Mouse (Mus musculus) midbrain, embryonic 15.5 days (tissue): ENCODE measurements around the gene Slc6a19. TPM values are rescaled to one million over a fixed set of nuclear protein-coding genes. Genes with fewer than 3 reads are reported as not detected.

Experiments
- ATAC-seq: fragments of 200-750 bp; cut with Nextera tagmentation; replicated peaks from 2 replicates; pipeline ENCODE4 v1.8.0; 2017; ENCODE audit warnings: moderate TSS enrichment
- H3K27ac ChIP-seq: fragments of 300-500 bp; sonication (generic); 2 replicates; pipeline ENCODE4 v1.5.1; 2015; ENCODE audit warnings: mild to moderate bottlenecking, inconsistent platforms
- H3K27me3 ChIP-seq: fragments of 300-500 bp; sonication (generic); replicated peaks from 2 replicates; pipeline ENCODE4 v1.6.1; 2015; ENCODE audit warnings: inconsistent platforms
- H3K36me3 ChIP-seq: fragments of 300-500 bp; sonication (generic); replicated peaks from 2 replicates; pipeline ENCODE4 v1.6.1; 2015; ENCODE audit warnings: inconsistent platforms
- H3K4me1 ChIP-seq: fragments of 300-500 bp; sonication (generic); 2 replicates; pipeline ENCODE4 v1.6.1; 2015; ENCODE audit warnings: inconsistent platforms
- H3K4me2 ChIP-seq: fragments of 300-500 bp; sonication (generic); 2 replicates; pipeline ENCODE4 v1.6.1; 2015; ENCODE audit warnings: inconsistent platforms, mild to moderate bottlenecking, moderate library complexity
- H3K4me3 ChIP-seq: fragments of 300-500 bp; sonication (generic); 2 replicates; pipeline ENCODE4 v1.5.1; 2015; ENCODE audit warnings: mild to moderate bottlenecking, inconsistent platforms
- H3K9ac ChIP-seq: fragments of 300-500 bp; sonication (generic); 2 replicates; pipeline ENCODE4 v1.6.1; 2015; ENCODE audit warnings: mild to moderate bottlenecking, inconsistent platforms
- H3K9me3 ChIP-seq: fragments of 300-500 bp; sonication (generic); 2 replicates; pipeline ENCODE4 v1.6.1; 2016; ENCODE audit warnings: inconsistent platforms
- WGBS: fragments of 180-500 bp; shearing (Covaris S2); methylation state at CpG from one replicate; pipeline ENCODE4 v1.1.7; 2015; ENCODE audit warnings: mixed read lengths; 5-methylcytosine and 5-hydroxymethylcytosine counted together
- polyA plus RNA-seq: library from polyadenylated mRNA; unstranded; fragments of >200 nt; fragmentation: Nextera tagmentation; extraction: Ambion mirVana; gene quantifications from 2 replicates; pipeline ENCODE4 v1.2.1, GENCODE M21; 2015

The Slc6a19 gene
- polyA plus RNA-seq, 1 experiment from 2014 or later, result 0.23 TPM

- no peak overlapping the region for H3K27ac ChIP-seq
- no peak overlapping the region for H3K9ac ChIP-seq
- no peak overlapping the region for H3K4me3 ChIP-seq
- no peaks in the 10 kb centered on the region for H3K27me3 ChIP-seq
- H3K9me3 ChIP-seq, result no peaks in the 10 kb centered on the region
- peak; percentile 65; the same call in 1 of the 2 replicates for ATAC-seq
- no peaks in the 10 kb centered on the region for H3K4me1 ChIP-seq
- whole genome bisulfite sequencing, result 41% methylated on average over 6 of the region's 6 CpGs
- 0 out of 2 replicates have a peak, but pooled peaks cover 3% of the 10 kb centered on the region for H3K36me3 ChIP-seq
- H3K4me2 ChIP-seq, result no peak overlapping the region
Measured at GRCm38 (mm10) chr13:73646397-73647087, 58.1 kb downstream of the Slc6a19 start.

- ATAC-seq, result no peak
- H3K36me3 ChIP-seq, result no peaks in the 10 kb centered on the region; the same call in 1 of the 2 replicates
- 92% methylated on average over 4 of the region's 4 CpGs for WGBS
Measured at GRCm38 (mm10) chr13:73641296-73641695, 63.4 kb downstream of the Slc6a19 start.

GRCm38 (mm10) chr13:73637826-73638225 lies 66.8 kb downstream of the Slc6a19 start:
- H3K4me3 ChIP-seq, result no peak overlapping the region
- H3K9me3 ChIP-seq, result no peaks in the 10 kb centered on the region

More at GRCm38 (mm10) chr13:73641296-73641695, 63.4 kb downstream of the Slc6a19 start:
- Histone ChIP-seq H3K9ac (no peak overlapping the region), H3K9me3 (no peaks in the 10 kb centered on the region), H3K4me2 (no peak overlapping the region), H3K27ac (no peak overlapping the region), H3K4me3 (no peak overlapping the region), H3K4me1 (no peaks in the 10 kb centered on the region), H3K27me3 (no peaks in the 10 kb centered on the region)

GRCm38 (mm10) chr13:73631837-73632236 lies 72.8 kb downstream of the Slc6a19 start:
- Histone ChIP-seq H3K4me2 (no peak overlapping the region), H3K9me3 (no peaks in the 10 kb centered on the region), H3K27me3 (no peaks in the 10 kb centered on the region), H3K36me3 (peaks cover 13% of the 10 kb centered on the region; the same call in 1 of the 2 replicates), H3K4me3 (no peak overlapping the region), H3K4me1 (peaks cover 21% of the 10 kb centered on the region), H3K9ac (no peak overlapping the region), H3K27ac (no peak overlapping the region)
- no peak for ATAC-seq
- 93% methylated on average over 3 of the region's 3 CpGs for WGBS

More at GRCm38 (mm10) chr13:73637826-73638225, 66.8 kb downstream of the Slc6a19 start:
- ATAC-seq, result no peak
- Histone ChIP-seq H3K4me2 (no peak overlapping the region), H3K4me1 (no peaks in the 10 kb centered on the region), H3K36me3 (peaks cover 13% of the 10 kb centered on the region; the same call in 1 of the 2 replicates), H3K27ac (no peak overlapping the region), H3K9ac (no peak overlapping the region), H3K27me3 (no peaks in the 10 kb centered on the region)
- 75% methylated on average over 5 of the region's 6 CpGs for WGBS

Other genes starting within 250 kb of the Slc6a19 start
- gene Lpcat1, start 237.7 kb downstream of the Slc6a19 start, polyA plus RNA-seq, result 64.4 and 66.7 TPM in 2 replicates
- 10.9 and 13.3 TPM in 2 replicates for gene Slc6a3, start 168.1 kb downstream of the Slc6a19 start, polyA plus RNA-seq
- 143 and 156 TPM in 2 replicates for gene Clptm1l, start 100.9 kb downstream of the Slc6a19 start, polyA plus RNA-seq
- gene Tert, start 78.0 kb downstream of the Slc6a19 start, polyA plus RNA-seq, result 7.9 and 8.3 TPM in 2 replicates
- not detected in 2 replicates for gene Slc6a18, start 26.8 kb downstream of the Slc6a19 start, polyA plus RNA-seq
- 9.5 and 9.8 TPM in 2 replicates for gene Slc12a7, start 28.2 kb upstream of the Slc6a19 start, polyA plus RNA-seq
- gene Nkd2, start 142.8 kb upstream of the Slc6a19 start, polyA plus RNA-seq, result 16.7 and 16.9 TPM in 2 replicates
- 11.6 and 13.0 TPM in 2 replicates for gene Trip13, start 232.9 kb upstream of the Slc6a19 start, polyA plus RNA-seq
- gene Brd9, start 232.9 kb upstream of the Slc6a19 start, polyA plus RNA-seq, result 97.4 and 104 TPM in 2 replicates